Mouse (Mus musculus) heart, postnatal 25 days (tissue): Measurements from ENCODE around the gene Gna13. TPM values are rescaled to one million over a fixed set of nuclear protein-coding genes. Genes with fewer than 3 reads are reported as not detected.

ENCODE experiments used
- DNase-seq: peaks from one replicate; pipeline ENCODE4 v3.0.0; 2022; ENCODE audit warnings: low spot score
- intact Hi-C: fragments of 180-260 bp; cut with DNase I; formaldehyde crosslinking; loops from one replicate; pipeline ENCODE4 v1.15.1; 2025
- total RNA-seq, 2 experiments: library from RNA; stranded (reverse); gene quantifications; 2 replicates each; pipeline ENCODE4 v1.2.3; 2021

The Gna13 gene
- total RNA-seq, 2 experiments from 2014 or later: 30.3 to 30.6 TPM

GRCm38 (mm10) chr11:109416709-109417420 lies 54.2 kb downstream of the Gna13 start:
- intact Hi-C loops: no loop called here

GRCm38 (mm10) chr11:109417472-109418040 lies 54.9 kb downstream of the Gna13 start:
- no peak for DNase-seq
- intact Hi-C loops: no loop called here

More at GRCm38 (mm10) chr11:109416709-109417420, 54.2 kb downstream of the Gna13 start:
- no peak for DNase-seq

DNA sequence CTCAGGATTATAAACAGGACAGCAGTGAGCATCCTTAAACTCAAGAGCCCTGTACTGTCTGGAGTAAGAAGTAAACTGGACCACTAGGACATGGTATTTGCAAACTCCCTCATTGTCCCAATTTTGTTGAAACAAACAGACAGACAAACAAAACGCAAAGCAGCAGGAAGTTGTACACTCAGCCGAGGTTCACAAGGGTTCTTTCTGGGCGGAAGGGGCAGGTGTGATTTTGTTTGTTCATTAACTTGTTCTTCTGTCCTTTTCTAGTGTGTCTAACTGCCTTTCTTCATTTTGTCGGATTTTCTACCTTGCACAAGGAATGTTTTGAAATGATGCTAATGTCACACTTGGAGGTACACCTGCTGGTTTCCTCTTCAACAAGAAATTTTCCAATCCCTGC lies 56.8 kb downstream of the Gna13 start:
- intact Hi-C loops: no loop called here

DNA sequence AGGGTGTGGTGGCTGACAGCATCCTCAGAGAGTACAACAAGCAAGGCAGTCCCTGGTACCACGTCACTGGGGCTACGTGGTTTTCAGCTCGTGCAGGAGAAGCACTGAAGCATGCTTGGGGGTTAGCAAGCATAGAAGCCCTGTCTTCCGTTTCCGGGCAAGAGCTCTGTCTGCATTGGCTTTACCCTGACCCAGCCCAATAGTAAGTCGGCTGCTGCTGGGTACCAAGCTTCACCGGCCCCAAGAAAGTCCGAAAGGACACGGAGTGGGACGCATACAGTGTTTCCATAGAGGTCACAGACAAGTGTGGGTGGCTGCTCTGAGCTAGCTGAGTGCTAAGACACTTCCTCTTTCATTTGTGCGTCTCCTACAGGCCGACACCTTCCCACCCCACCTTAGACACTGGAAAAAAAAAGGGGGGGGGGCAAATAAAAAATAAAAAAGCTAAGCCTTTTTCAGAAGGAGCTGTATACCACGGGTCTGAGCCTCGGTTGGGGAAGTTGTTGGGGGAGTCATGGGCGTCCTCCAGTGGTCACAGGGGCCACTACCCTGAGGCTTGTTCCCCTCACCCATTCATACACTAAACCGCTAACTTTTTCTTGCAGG lies 57.4 kb downstream of the Gna13 start:
- intact Hi-C loops: loop anchor here (5.0 kb wide), 3 partner anchors 38 to 173 kb away; no protein-coding TSS in a partner anchor
- no peak for DNase-seq

More for the DNA sequence above, 56.8 kb downstream of the Gna13 start:
- DNase-seq: no peak

- intact Hi-C loops: loop anchor here (5.0 kb wide), 3 partner anchors 38 to 173 kb away; no protein-coding TSS in a partner anchor
- DNase-seq: no peak
These were observed 57.9 kb downstream of the Gna13 start for GRCm38 (mm10) chr11:109420567-109420962.

DNA sequence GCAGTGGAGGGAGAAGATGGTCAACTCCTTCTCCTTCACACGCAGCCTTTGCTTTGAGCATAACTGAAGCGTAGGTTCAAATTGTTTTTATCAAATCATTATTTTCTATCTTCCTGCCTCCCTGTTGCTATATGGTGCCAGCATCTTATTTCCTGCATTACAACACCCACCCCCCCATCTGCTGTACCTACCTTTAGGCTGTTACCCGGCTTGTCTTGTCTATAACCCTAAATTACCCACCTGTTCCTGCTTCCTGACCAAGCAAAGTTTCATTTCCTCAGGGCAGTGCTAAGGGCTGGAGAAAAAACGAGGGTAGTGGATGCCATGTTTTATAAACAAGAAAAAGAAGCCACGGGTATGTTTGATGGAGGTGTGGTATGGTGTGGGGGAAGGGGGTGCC lies 58.6 kb downstream of the Gna13 start:
- DNase-seq: no peak
- intact Hi-C loops: loop anchor here (5.0 kb wide), 3 partner anchors 39 to 174 kb away; no protein-coding TSS in a partner anchor

- DNase-seq: no peak
- intact Hi-C loops: loop anchor here (5.0 kb wide), 3 partner anchors 40 to 175 kb away; no protein-coding TSS in a partner anchor
These were observed 59.6 kb downstream of the Gna13 start for GRCm38 (mm10) chr11:109422263-109422662.

GRCm38 (mm10) chr11:109423294-109423693 lies 60.7 kb downstream of the Gna13 start:
- intact Hi-C loops: loop anchor here (5.0 kb wide), 3 partner anchors 41 to 176 kb away; no protein-coding TSS in a partner anchor

DNA sequence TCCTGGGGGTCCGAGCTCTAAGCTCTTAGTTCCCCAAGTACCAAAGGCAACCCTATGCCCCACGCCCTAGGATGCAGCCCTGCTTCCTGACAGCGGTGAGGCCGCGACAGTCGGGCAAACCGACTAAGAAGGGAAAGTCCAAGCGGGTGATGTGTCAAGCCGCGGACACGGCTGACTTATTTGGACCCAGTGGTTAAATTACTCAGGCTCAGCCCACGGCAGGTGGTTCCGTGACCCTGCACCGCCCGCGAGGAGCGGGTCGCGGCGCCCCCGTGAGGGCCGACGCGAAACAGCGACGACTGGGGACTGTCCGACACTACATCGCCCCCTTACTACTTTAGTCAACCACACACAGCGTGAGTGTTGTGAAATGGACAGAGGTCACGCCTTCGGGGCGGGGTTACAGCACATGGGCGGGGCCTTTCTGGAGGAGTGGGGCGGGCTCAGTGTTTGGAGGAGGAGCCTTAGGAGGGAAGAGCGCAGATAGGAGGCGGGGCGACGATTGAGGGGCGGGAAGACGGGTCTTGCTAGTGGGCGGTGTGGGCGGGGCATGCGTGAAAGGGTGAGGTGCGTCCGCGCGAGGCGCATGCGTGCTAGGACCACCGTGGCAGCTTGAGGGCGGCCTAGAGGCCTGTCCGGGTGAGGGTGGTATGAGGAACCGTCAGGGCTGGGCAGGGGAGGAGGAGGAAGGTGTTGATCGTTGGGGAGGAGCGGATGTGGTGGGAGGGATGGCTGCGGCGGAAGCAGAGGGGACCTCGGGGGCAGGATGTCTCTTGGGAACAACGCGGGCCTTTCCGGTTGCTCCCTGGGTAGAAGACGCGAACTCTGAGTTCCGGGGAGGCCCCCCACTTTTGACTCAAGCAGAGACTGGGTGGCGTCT lies 63.0 kb downstream of the Gna13 start, which contains the start of gene Amz2:
TSS of gene Amz2 (plus strand) at position 555 of the 880 bp plus-strand sequence.
- DNase-seq: peak; percentile 97
- intact Hi-C loops: loop anchor here (1.0 to 2.0 kb wide), 2 partner anchors 63 to 94 kb away; partner anchors contain the start of gene Gna13

More at GRCm38 (mm10) chr11:109423294-109423693, 60.7 kb downstream of the Gna13 start:
- DNase-seq: no peak

- intact Hi-C loops: no loop called here
- no peak for DNase-seq
These were observed 63.6 kb downstream of the Gna13 start for GRCm38 (mm10) chr11:109426272-109426586.

DNA sequence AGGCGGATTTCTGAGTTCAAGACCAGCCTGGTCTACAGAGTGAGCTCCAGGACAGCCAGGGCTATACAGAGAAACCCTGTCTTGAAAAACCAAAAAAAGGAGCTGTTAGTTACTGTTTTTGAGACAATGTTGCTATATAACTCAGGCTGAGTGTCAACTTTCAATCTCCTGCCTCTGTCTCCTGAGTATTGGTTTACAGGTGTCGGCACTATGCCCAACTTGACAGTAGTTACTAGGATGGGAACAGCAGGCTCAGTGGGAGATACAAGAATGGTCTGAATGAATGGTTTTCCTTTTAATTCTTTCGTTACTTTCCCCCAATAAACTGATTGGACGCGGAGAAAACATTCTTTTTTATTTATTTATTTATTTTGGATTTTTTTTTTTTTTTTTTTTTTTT lies 64.7 kb downstream of the Gna13 start:
- DNase-seq: no peak
- intact Hi-C loops: no loop called here

DNA sequence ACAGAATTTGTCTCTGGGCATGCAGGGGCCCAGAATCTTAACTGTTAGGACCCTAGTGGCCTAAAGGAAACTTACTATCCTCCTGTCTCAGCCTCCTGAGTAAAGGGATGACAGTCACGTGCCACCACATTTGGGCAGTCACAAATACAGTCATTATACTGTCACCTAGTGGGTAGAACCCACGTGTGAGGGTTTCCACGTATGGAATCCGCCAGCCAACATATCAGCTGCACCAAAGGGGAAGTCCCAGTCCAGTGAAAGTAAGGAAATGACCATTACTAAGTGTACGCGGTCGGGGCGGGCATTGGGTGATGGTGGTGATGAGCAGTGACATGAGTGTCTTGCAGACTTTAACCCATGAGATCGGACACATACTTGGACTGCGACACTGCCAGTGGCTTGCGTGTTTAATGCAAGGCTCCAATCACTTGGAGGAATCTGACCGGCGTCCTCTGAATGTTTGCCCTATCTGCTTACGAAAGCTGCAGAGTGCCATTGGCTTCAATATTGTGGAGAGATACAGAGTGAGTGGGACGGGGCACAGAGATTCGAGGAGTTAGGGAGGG lies 71.7 kb downstream of the Gna13 start:
- intact Hi-C loops: no loop called here
- DNase-seq: no peak

- no peak for DNase-seq
- intact Hi-C loops: no loop called here
These were observed 74.3 kb downstream of the Gna13 start for GRCm38 (mm10) chr11:109436889-109437288.

DNA sequence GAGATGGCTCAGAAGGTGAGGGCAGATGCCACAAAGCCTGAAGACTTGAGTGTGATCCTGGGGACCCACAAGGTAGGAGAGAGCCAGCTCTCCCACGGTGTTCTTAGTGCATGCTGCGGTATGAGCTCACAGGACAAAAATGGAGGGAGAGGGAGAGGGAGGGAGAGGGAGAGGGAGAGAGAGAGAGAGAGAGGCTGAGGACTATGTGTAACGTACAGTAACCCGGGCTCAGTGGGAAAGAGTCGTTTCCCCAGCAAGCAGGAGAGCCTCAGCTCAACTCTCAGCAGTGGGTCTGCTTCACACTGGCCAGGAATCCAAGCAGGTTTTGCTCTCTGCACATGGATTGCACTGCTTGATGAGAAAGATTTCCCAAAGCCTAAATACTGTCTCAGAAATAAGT lies 76.6 kb downstream of the Gna13 start:
- DNase-seq: no peak
- intact Hi-C loops: no loop called here

DNA sequence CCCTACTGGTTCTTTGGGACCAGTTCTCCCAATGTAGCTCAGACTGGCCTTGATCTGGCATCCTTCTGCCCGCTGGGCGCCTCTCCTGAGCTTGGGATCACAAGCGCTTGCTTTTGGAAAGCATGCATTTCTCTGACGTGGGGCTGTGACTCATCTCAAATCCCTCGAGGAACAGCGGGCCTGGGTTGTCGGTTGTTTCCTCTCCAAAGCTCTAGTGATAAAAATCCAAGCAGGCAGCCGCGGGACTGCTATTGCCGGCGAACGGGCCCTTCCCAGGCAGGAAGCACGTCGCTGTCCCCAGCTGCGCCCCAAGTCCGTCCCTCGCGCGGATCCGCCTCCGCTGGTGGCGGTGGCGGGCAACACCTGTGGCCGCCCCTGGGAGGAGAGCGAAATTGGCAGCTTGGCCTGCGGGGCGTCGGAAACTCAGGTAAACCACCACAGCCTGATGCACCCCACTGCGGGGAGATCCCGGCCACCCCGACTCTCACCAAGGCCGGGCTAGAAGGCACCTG lies 77.3 kb downstream of the Gna13 start:
- intact Hi-C loops: loop anchor here (5.0 to 10.0 kb wide), 2 partner anchors 108 to 175 kb away; partner anchors contain the start of gene Wipi1
- peak; percentile 78 for DNase-seq

DNA sequence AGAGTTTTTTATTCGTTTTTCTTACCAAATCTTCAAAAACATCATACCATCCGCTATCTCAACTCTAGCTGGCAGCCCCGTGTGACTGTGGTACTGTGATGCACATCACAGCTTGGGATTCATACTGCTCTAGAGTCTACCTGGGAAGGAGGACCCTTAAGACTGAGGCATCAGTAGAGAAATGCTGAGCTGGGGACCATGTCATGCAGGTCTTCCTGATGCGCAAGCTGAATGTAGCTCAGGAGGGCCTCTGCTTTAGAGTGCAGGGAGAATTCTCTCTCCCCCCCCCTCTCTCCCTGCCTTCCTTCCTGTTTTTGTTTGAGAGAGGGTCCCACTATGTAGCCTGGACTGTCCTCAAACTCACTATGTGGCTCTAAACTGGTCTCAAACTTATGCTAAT lies 78.0 kb downstream of the Gna13 start:
- intact Hi-C loops: loop anchor here (5.0 to 10.0 kb wide), 2 partner anchors 108 to 174 kb away; partner anchors contain the start of gene Wipi1
- DNase-seq: no peak

- intact Hi-C loops: loop anchor here (5.0 to 10.0 kb wide), 2 partner anchors 109 to 174 kb away; partner anchors contain the start of gene Wipi1
- no peak for DNase-seq
These were observed 78.5 kb downstream of the Gna13 start for GRCm38 (mm10) chr11:109441119-109441518.

DNA sequence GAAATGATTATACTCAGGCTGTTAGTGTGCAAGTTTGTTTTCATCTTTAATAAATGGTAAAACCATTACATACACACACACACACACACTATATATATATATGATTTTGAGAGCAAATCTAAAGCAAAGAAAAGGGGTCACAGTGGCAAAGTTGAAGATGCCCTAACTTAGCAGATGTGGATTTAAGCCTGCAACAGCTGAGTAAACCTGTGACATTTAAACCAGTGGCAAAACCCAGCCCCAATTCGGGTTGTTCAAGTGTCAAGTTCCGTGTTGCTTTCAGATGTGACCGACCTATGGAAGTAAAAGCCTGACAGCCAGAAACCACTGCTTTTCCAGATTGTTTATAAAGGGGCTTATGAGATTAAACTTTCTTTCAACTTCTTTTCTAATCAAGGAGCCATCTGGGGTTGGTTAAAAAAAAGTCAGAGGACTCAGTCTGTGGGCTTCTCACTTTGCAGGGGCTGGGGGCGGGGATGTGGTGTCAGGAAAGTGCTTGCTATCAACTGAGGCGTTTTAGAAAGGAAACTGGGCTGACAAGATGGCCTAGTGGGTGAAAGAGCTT lies 79.6 kb downstream of the Gna13 start:
- intact Hi-C loops: loop anchor here (5.0 to 10.0 kb wide), 2 partner anchors 110 to 173 kb away; partner anchors contain the start of gene Wipi1
- DNase-seq: no peak
